Mouse (Mus musculus): ENCODE measurements around the gene Cdc42bpa.

The Cdc42bpa gene

GRCm38 (mm10) chr1:180037461-180037860 is 77.2 kb downstream of the Cdc42bpa start:
- peak; percentile 43 for DNase-seq

GRCm38 (mm10) chr1:180044160-180044559 is 83.9 kb downstream of the Cdc42bpa start:
- no peak for DNase-seq

DNA sequence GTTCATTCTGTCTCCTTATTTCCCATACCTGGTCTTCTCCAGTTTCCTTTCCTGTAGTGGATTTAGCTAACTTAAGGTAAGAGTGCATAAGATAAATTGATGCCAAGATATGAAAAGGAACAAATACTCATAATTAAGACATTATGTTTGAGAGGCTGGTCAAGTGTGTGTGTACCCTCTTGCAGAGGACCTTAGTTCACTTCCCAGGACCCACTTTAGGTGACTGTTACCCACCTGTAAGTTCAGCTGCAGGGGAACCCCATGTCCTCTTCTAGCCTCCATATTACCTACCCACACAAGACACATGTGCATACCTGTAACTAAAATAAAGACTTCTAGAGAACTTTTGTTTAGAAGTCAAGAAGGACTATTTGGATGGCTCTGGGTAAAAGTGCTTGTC is 84.9 kb downstream of the Cdc42bpa start:
- DNase-seq: no peak

- DNase-seq: no peak
Observed at GRCm38 (mm10) chr1:180089176-180089575, 128.9 kb downstream of the Cdc42bpa start.

DNA sequence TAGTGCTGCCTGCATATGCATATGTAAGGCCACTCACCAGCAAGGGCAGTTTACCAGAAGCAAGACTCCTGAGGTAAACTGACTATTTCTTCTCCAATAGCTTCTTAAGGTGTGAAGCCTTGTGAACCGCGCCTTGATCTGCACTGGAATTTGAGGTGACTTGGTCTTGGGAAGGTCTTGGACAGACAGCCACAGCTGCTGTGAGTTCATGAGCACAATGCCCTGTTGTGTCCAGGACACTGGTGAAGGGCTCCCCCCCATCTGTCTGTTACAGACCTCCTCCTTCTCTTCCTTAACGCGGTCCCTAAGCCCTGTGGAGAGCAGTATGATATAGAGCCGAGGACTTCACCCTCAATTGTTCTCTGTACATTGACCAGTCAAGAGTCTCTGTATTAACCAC is 138.2 kb downstream of the Cdc42bpa start:
- DNase-seq: no peak

DNA sequence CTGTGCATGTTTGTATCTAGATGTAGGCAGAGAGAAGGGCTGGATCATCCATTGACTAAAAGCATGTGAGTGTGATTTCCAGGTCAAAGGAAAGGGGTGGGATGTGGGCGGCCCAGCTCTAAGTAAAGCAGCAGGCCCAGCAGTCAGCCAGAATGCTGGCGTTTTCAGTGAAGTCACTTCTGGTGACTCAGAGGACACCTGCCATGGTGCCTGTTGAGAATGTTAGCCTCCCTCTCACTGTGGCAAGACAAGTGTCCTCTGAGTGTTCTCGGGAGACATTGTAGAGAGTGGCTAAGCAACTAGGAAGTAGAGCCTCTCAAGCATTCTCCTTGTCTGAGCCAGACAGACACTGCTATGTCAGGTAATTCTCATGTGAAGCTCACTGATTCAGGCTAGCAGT is 144.3 kb downstream of the Cdc42bpa start:
- no peak for DNase-seq

- no peak for DNase-seq
Observed at GRCm38 (mm10) chr1:180109050-180109449, 148.8 kb downstream of the Cdc42bpa start.

DNA sequence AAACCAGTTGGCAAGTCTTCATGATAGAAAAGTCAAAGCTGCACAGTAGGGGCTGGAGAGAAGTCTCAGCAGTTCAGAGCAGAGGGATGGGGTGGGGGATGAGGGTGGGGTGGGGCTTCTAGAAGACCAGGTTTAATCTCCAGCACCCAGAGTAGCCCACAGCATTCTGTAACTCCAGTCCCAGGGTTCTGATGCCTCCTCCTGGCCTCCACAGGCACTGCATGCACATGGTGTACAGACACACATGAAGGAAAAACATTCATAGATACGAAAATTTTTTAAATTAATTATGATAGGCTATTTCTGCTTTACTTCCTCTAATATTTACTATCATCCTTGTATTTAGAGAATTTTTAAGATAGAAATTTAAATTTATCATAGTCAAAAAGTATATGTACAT is 156.3 kb downstream of the Cdc42bpa start:
- DNase-seq: peak; percentile 32

- no peak for DNase-seq
Observed at GRCm38 (mm10) chr1:180118233-180118632, 158.0 kb downstream of the Cdc42bpa start.

- no peak for DNase-seq
Observed at GRCm38 (mm10) chr1:180128077-180128792, 168.0 kb downstream of the Cdc42bpa start.

DNA sequence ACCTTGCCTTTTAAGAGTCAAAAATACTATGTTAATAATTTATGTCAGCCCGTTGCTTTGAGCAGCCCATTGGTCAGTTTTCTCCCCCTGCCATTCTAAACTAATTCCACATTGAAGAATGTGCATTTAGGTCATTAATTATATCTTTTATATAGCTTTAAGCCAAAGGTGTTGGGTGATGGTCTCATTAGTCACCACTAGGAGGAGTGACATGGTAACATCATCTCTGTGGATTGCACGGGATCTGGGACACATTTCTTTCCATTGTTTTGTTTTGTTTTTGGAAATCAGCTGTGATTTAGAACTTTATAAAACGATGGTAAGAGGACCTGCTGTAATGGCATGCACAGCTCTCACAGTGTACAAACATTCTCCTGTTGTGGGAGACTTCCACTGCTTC is 171.1 kb downstream of the Cdc42bpa start:
- DNase-seq: no peak

- DNase-seq: no peak
Observed at GRCm38 (mm10) chr1:180132187-180132586, 171.9 kb downstream of the Cdc42bpa start.

- DNase-seq: no peak
Observed at GRCm38 (mm10) chr1:180139158-180139557, 178.9 kb downstream of the Cdc42bpa start.

DNA sequence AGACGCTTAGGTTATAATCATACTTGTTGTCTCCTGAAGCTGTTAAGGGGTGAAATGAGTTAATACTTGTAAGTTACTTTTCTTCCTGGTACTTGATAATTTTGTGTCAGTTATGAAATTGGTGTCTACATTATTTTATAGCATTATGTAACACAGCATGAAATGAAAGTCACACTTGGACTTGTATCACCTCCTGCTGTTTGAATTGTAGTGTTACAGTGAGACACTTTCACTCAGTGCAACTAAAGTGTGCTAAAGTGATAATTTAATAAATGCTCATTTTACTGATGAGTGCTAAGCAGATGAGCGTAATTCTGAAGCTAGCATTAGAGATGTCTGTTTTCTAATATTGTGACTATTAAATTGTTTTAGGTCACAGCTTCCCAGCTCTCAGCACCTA is 180.7 kb downstream of the Cdc42bpa start:
- no peak for DNase-seq

DNA sequence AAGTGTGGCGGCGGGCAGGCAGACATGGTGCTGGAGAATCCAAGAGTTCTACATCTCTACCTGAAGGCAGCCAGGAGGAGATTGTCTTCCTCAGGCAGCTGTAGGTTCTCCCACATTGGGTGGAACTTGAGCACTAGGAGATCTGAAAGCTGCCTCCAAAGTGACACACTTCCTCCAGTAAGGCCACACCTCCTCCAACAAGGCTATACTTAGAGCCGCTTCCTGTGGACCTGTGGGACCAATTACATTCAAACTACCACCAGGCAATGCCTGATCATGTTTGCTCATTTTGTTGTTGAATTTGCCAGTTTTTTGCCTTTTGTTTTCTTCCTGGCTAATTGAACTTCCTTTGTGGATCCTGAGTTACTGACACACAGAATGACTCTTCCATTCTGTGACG is 187.8 kb downstream of the Cdc42bpa start:
- DNase-seq: no peak

GRCm38 (mm10) chr1:180148563-180148962 is 188.3 kb downstream of the Cdc42bpa start:
- DNase-seq: no peak

DNA sequence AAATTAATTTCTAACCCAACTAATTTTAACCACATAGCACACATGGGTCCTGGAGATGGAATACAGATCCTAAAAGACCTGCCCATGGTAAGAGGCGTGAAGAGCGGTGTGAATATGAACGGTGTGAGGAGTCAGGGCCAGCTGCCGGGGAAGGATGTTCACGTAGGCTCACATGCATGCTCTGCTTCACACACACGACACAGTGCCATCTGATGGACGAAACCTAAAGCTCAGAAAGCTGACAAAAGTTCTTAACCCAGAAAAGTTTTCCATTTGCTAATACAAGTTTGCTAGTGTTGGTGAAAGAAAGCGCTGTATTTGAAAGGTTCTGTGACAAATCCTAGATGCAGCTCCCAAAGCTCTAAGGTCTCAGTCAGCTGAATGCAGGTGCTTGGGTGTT is 190.9 kb downstream of the Cdc42bpa start:
- DNase-seq: no peak

GRCm38 (mm10) chr1:180158648-180159047 is 198.4 kb downstream of the Cdc42bpa start:
- DNase-seq: no peak

- DNase-seq: no peak
Observed at GRCm38 (mm10) chr1:180160545-180160944, 200.3 kb downstream of the Cdc42bpa start.

GRCm38 (mm10) chr1:180161160-180161559 is 200.9 kb downstream of the Cdc42bpa start:
- DNase-seq: no peak

- DNase-seq: peak; percentile 15
Observed at GRCm38 (mm10) chr1:180161566-180162355, 201.5 kb downstream of the Cdc42bpa start.

- DNase-seq: no peak
Observed at GRCm38 (mm10) chr1:180162986-180163385, 202.7 kb downstream of the Cdc42bpa start.

DNA sequence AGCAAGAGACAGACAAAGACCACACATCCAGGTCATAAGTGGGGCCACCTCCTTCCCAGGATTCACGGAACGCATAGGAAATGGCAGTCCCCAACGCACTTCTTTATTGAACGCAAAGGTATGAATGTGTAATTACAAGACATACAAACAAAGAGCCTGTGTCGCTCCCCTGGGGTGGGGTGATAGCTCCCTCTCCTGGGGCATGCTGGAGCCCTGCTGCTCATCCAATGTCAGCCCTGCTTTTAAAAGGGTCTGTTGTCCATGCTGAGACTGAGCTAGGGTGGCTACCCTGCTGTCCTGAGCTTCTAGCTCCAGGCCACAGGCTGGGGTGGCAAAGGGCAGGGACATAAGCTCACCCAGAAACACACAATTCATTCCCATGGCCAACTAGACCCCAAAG is 206.3 kb downstream of the Cdc42bpa start:
- no peak for DNase-seq

DNA sequence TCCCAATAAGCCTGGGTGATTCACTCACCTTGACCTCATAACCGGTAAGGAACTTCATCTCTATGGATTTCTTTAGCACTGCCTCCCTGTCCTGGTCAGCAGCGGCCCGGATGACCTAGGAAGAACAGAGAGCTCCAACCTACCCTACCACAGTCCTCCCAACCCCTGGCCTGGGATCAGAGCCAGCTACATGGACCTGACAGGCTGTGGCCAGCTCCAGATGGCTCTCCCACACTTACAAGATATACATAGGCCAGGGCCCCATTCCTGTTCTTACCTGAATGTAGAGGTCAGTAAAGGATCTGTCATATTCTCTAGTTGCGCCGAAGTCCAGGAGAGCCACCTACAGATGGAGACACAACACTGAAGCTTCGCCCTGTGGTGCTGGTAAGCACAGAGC is 208.0 kb downstream of the Cdc42bpa start:
- DNase-seq: no peak
